Mouse (Mus musculus): ENCODE data around the gene Atf7. TPM values are rescaled to one million over a fixed set of nuclear protein-coding genes. Genes with fewer than 3 reads are reported as not detected.
A peak's percentile ranks its signal among the peaks of the same experiment; 100 is the strongest.

Gene Atf7
- polyA plus RNA-seq, 1 experiment from 2014 or later = 20.4 TPM

GRCm38 (mm10) chr15:102485853-102486252 is 139.4 kb downstream of the Atf7 start:
- Histone ChIP-seq H3K9me3 (no peaks in the 10 kb centered on the region), H3K36me3 (peaks cover 99% of the 10 kb centered on the region), H3K27me3 (ENCODE audit: insufficient read depth, poor library complexity, severe bottlenecking) (no peaks in the 10 kb centered on the region), H3K27ac (no peak overlapping the region), H3K4me1 (replicated peaks) (no peaks in the 10 kb centered on the region), H3K4me3 (no peak overlapping the region)
- 94% methylated on average over 12 of the region's 12 CpGs for WGBS
- DNase-seq (ENCODE audit: low spot score) = no peak

- DNase-seq (ENCODE audit: low spot score) = no peak
- H3K36me3 ChIP-seq = peaks cover 97% of the 10 kb centered on the region
- no peaks in the 10 kb centered on the region for H3K4me1 ChIP-seq (replicated peaks)
- no peaks in the 10 kb centered on the region for H3K9me3 ChIP-seq
- H3K27me3 ChIP-seq (ENCODE audit: insufficient read depth, poor library complexity, severe bottlenecking) = no peaks in the 10 kb centered on the region
- WGBS = 93% methylated on average over 3 of the region's 3 CpGs
- H3K27ac ChIP-seq = no peak overlapping the region
- H3K4me3 ChIP-seq = no peak overlapping the region
Observed at GRCm38 (mm10) chr15:102483136-102483535, 142.1 kb downstream of the Atf7 start.

MicroRNAs within 50 kb of the gene (microRNA counts, 519-probe panel; counts per million panel counts)
- 1,255 counts per million, percentile 77 among the panel's probes with 10 or more counts for microRNA mmu-miR-688

Other genes starting within 250 kb of the Atf7 start
- gene Sp1, start 219.3 kb downstream of the Atf7 start, polyA plus RNA-seq (2016; fragmentation: Nextera tagmentation; extraction: Ambion mirVana) = 6.1 and 9.3 TPM in 2 replicates
- 0.17 and 0.18 TPM in 2 replicates for gene Amhr2, start 180.1 kb downstream of the Atf7 start, polyA plus RNA-seq (2016; fragmentation: Nextera tagmentation; extraction: Ambion mirVana)
- gene Prr13, start 166.4 kb downstream of the Atf7 start, polyA plus RNA-seq (2016; fragmentation: Nextera tagmentation; extraction: Ambion mirVana) = 84.3 and 98.2 TPM in 2 replicates
- 166 and 207 TPM in 2 replicates for gene Pcbp2, start 154.9 kb downstream of the Atf7 start, polyA plus RNA-seq (2016; fragmentation: Nextera tagmentation; extraction: Ambion mirVana)
- gene Gm10337, start 121.7 kb downstream of the Atf7 start, polyA plus RNA-seq (2016; fragmentation: Nextera tagmentation; extraction: Ambion mirVana) = 3.9 and 11.3 TPM in 2 replicates
- 27.1 and 35.2 TPM in 2 replicates for gene Map3k12, start 108.4 kb downstream of the Atf7 start, polyA plus RNA-seq (2016; fragmentation: Nextera tagmentation; extraction: Ambion mirVana)
- 132 and 135 TPM in 2 replicates for gene Tarbp2, start 107.3 kb downstream of the Atf7 start, polyA plus RNA-seq (2016; fragmentation: Nextera tagmentation; extraction: Ambion mirVana)
- gene Npff, start 100.5 kb downstream of the Atf7 start, polyA plus RNA-seq (2016; fragmentation: Nextera tagmentation; extraction: Ambion mirVana) = 1.5 and 2.4 TPM in 2 replicates
- not detected in 2 replicates for gene Gm28047, start 397 bp downstream of the Atf7 start, polyA plus RNA-seq (2016; fragmentation: Nextera tagmentation; extraction: Ambion mirVana)
- 63.3 and 73.4 TPM in 2 replicates for gene Atp5g2, start 46.9 kb upstream of the Atf7 start, polyA plus RNA-seq (2016; fragmentation: Nextera tagmentation; extraction: Ambion mirVana)
- 32.1 and 38.5 TPM in 2 replicates for gene Calcoco1, start 96.7 kb upstream of the Atf7 start, polyA plus RNA-seq (2016; fragmentation: Nextera tagmentation; extraction: Ambion mirVana)